Mouse (Mus musculus) spleen, postnatal 36 days (tissue): Measurements from ENCODE around the gene Cptp.
A peak's percentile ranks its signal among the peaks of the same experiment; 100 is the strongest.

ENCODE experiments used
- DNase-seq, 2 experiments: peaks; one replicate each; pipeline ENCODE4 v3.0.0; 2022; ENCODE audit warnings: low spot score in 2 of 2, mixed read lengths in 1 of 2

The Cptp gene

GRCm38 (mm10) chr4:155841651-155842270 is 27.5 kb downstream of the Cptp start:
- no peak for DNase-seq

GRCm38 (mm10) chr4:155841003-155841454 is 28.2 kb downstream of the Cptp start:
- DNase-seq = peak; percentile 78 to 80

GRCm38 (mm10) chr4:155840076-155841002 is 28.9 kb downstream of the Cptp start:
- DNase-seq = no peak

GRCm38 (mm10) chr4:155839483-155839910 is 29.7 kb downstream of the Cptp start, which contains the start of gene Mxra8:
TSS of gene Mxra8 (plus strand) at chr4:155839680.
- DNase-seq = no peak

- no peak for DNase-seq
Measured at GRCm38 (mm10) chr4:155838187-155839153, 30.8 kb downstream of the Cptp start.

- DNase-seq = no peak
Measured at GRCm38 (mm10) chr4:155837404-155838010, 31.7 kb downstream of the Cptp start.

GRCm38 (mm10) chr4:155833836-155834235 is 35.4 kb downstream of the Cptp start:
- DNase-seq = peak; percentile 70 to 71

GRCm38 (mm10) chr4:155833234-155833633 is 36.0 kb downstream of the Cptp start:
- DNase-seq = no peak

GRCm38 (mm10) chr4:155832321-155832720 is 36.9 kb downstream of the Cptp start:
- DNase-seq = no peak

- no peak for DNase-seq
Measured at GRCm38 (mm10) chr4:155831831-155832230, 37.4 kb downstream of the Cptp start.

- DNase-seq = peak; percentile 95 to 96
Measured at GRCm38 (mm10) chr4:155831205-155831766, 38.0 kb downstream of the Cptp start, which contains the start of gene Aurkaip1. TSS of gene Aurkaip1 (plus strand) at chr4:155831272.

GRCm38 (mm10) chr4:155830596-155830995 is 38.6 kb downstream of the Cptp start:
- DNase-seq = no peak

GRCm38 (mm10) chr4:155829866-155830265 is 39.4 kb downstream of the Cptp start:
- no peak for DNase-seq

- DNase-seq = no peak
Measured at GRCm38 (mm10) chr4:155823443-155823842, 45.8 kb downstream of the Cptp start.

- DNase-seq = no peak
Measured at GRCm38 (mm10) chr4:155821025-155821424, 48.2 kb downstream of the Cptp start.

- no peak for DNase-seq
Measured at GRCm38 (mm10) chr4:155817533-155817932, 51.7 kb downstream of the Cptp start.
